Mouse (Mus musculus): ENCODE measurements at regions not wholly inside any gene's neighbourhood (a gene's known extent, or its start where the extent isn't known, plus 50 kb on each side); places are given as distances from the start of the nearest gene placed in this dataset.

DNA sequence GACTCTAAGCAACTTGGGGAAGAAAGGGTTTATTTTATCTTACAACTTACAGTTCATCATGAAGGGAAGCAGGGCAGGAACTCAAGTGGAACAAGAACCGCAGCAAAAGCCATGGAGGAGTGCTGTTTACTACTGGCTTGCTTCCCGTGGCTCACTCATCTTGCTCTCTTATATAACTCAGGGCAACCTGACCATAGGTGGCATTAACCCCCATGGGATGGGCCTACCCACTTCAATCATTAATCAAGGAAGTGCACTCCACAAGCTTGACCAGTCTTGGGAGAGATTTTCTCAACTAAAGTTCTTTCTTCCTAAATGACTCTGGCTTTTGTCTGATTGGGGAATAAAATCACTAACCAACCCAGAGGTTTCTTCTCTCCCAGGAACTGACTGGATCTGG, 172.7 kb upstream of the Msl3l2 start:
- TF ChIP-seq CTCF (conservative IDR thresholded peaks at IDR 0.05; ENCODE audit: low read length), result no peak
- no peak for TF ChIP-seq POU5F1 (IDR thresholded peaks at IDR 0.05; ENCODE audit: borderline replicate concordance, low read length)
- TF ChIP-seq NANOG (IDR thresholded peaks at IDR 0.05; ENCODE audit: borderline replicate concordance, low read length), result no peak

Measured in E14TG2a.4 (cell line).